Mouse (Mus musculus) cortical plate, adult 2 months (tissue): Measurements from ENCODE around the gene Picalm. TPM values are rescaled to one million over a fixed set of nuclear protein-coding genes. Genes with fewer than 3 reads are reported as not detected.
"Not testable (repeated sequence)": the region's sequence is repeated elsewhere in the genome, so short reads cannot be mapped to it uniquely, and the experiment has no call there.

ENCODE experiments used
- H3K27ac ChIP-seq: fragments of 200-500 bp; 2 replicates; pipeline ENCODE4 v1.5.1; 2012; ENCODE audit warnings: low read length, control low read depth, inconsistent platforms; ENCODE audit not compliant: insufficient read depth
- H3K4me1 ChIP-seq: fragments of 200-500 bp; 2 replicates; pipeline ENCODE4 v1.6.1; 2011; ENCODE audit warnings: low read length; ENCODE audit not compliant: control insufficient read depth, insufficient read depth
- H3K4me3 ChIP-seq: fragments of 200-500 bp; 2 replicates; pipeline ENCODE4 v1.5.1; 2011; ENCODE audit warnings: mild to moderate bottlenecking, low read length, control low read depth; ENCODE audit not compliant: insufficient read depth
- CTCF ChIP-seq: fragments of 200-500 bp; IDR thresholded peaks from 2 replicates; pipeline ENCODE4 v1.5.1; 2011; ENCODE audit warnings: mild to moderate bottlenecking, control low read depth, low read length; ENCODE audit not compliant: insufficient read depth; ENCODE audit errors: extremely low read depth
- POLR2A ChIP-seq: fragments of 200-500 bp; IDR thresholded peaks from 2 replicates; pipeline ENCODE4 v1.6.1; 2011; ENCODE audit warnings: mild to moderate bottlenecking, low read length, control low read depth; ENCODE audit not compliant: insufficient read depth; ENCODE audit errors: extremely low read depth
- polyA plus RNA-seq: library from polyadenylated mRNA; depleted of rRNA; stranded (reverse); fragments of >200 nt; gene quantifications from 2 replicates; pipeline ENCODE4 v1.2.3, GENCODE M21; 2012

Picalm gene
- polyA plus RNA-seq, 1 experiment: 123 TPM

- Histone ChIP-seq H3K4me3 (no peak overlapping the region), H3K4me1 (no peaks in the 10 kb centered on the region), H3K27ac (no peak overlapping the region)
- no peak for TF ChIP-seq POLR2A
Measured at GRCm38 (mm10) chr7:90228075-90228474, 98.1 kb downstream of the Picalm start.

DNA sequence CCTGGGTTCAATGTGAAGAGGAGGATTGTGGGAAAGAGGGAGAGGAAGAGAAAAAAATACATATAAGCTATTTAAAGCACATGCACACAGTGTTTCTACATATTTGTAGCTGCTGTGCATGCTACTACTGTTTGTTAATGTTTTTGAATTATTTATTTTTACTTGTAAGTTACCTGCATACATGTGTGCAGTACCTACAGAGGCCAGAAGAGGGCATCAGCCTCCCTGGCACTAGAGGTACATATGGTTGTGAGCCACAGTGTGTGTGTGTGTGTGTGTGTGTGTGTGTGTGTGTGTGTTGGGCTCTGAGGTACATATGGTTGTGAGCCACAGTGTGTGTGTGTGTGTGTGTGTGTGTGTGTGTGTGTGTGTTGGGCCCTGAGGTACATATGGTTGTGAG lies 98.9 kb downstream of the Picalm start:
- not testable (repeated sequence) for H3K4me1 ChIP-seq, H3K27ac ChIP-seq, H3K4me3 ChIP-seq
- TF ChIP-seq CTCF: 0 out of 2 replicates have a peak, but pooled peaks have one; percentile 8

GRCm38 (mm10) chr7:90231431-90231830 lies 101.4 kb downstream of the Picalm start:
- H3K27ac ChIP-seq: no peak overlapping the region
- no peaks in the 10 kb centered on the region for H3K4me1 ChIP-seq
- H3K4me3 ChIP-seq: no peak overlapping the region
- TF ChIP-seq POLR2A (no peak), CTCF (no peak)

- TF ChIP-seq POLR2A: no peak
- no peak for TF ChIP-seq CTCF
- Histone ChIP-seq H3K27ac (no peak overlapping the region), H3K4me1 (no peaks in the 10 kb centered on the region), H3K4me3 (no peak overlapping the region)
Measured at GRCm38 (mm10) chr7:90233921-90234320, 103.9 kb downstream of the Picalm start.

GRCm38 (mm10) chr7:90236289-90236905 lies 106.4 kb downstream of the Picalm start:
- H3K27ac ChIP-seq: no peak overlapping the region
- no peaks in the 10 kb centered on the region for H3K4me1 ChIP-seq
- no peak overlapping the region for H3K4me3 ChIP-seq
- TF ChIP-seq POLR2A (no peak), CTCF (no peak)

DNA sequence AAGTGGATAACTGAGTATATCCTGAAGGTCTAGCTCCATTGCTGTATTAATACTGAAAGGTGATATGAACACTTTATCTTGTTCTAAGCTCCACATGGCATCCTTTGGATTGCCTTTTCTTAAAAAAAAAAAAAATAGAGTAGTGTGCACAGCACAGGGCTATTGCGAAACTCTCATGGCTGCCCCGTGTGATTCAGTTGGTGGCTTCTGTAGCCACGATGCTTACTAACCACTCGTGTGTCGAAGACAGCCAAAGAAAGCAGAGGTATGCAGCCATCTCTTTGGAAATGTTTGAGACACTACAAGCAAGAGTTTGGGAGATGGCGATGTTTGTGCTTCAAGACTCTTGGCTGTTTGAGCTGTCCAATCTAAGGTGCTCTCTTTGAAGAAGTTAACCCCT lies 113.1 kb downstream of the Picalm start:
- no peak overlapping the region for H3K4me3 ChIP-seq
- H3K27ac ChIP-seq: no peak overlapping the region
- TF ChIP-seq POLR2A (no peak), CTCF (no peak)
- no peaks in the 10 kb centered on the region for H3K4me1 ChIP-seq

GRCm38 (mm10) chr7:90243643-90244042 lies 113.6 kb downstream of the Picalm start:
- TF ChIP-seq CTCF (no peak), POLR2A (no peak)
- H3K4me3 ChIP-seq: no peak overlapping the region

DNA sequence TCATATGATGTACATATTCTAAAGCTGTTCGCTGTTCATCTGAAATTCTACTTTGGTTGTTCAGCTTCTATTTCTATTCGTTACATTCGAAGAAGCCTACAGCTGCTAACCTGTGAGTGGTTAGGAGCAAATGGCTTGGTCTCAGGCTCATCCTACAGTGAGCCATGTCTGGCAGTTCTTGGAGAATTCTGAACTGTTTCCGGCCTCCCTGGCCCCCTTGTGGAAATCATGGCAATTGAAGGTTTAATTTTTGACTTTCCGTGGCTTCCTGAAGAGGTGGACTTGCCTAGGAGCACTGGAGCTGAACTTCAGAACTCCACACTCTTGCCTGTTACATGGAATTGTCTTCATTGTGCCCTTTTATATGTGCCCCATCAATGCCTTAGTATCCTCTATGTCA lies 122.9 kb downstream of the Picalm start:
- no peaks in the 10 kb centered on the region for H3K4me1 ChIP-seq
- H3K27ac ChIP-seq: no peak overlapping the region
- H3K4me3 ChIP-seq: no peak overlapping the region
- TF ChIP-seq POLR2A (no peak), CTCF (peak; percentile 28; the same call in 1 of the 2 replicates)

More at GRCm38 (mm10) chr7:90243643-90244042, 113.6 kb downstream of the Picalm start:
- Histone ChIP-seq H3K27ac (no peak overlapping the region), H3K4me1 (no peaks in the 10 kb centered on the region)

DNA sequence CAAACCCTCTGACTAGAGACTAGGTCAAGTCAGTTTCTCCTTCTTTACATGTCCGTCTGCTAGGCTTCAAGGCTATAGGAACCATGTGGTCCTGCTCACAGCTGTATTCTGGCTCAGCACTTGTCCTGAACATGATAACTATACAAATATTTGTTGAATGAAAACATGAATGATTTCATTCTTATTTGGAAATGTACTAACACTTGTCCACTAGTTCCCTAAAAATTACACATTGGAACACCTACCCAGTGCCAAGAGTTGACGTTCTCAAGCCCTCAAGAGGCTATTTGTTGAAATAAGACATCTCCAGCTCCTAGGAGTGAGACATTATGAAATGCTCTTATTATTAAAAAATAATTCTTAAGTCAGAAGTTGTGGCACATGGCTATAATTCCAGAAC lies 128.7 kb downstream of the Picalm start:
- H3K4me3 ChIP-seq: no peak overlapping the region
- no peak overlapping the region for H3K27ac ChIP-seq
- TF ChIP-seq CTCF: no peak
- TF ChIP-seq POLR2A: no peak

DNA sequence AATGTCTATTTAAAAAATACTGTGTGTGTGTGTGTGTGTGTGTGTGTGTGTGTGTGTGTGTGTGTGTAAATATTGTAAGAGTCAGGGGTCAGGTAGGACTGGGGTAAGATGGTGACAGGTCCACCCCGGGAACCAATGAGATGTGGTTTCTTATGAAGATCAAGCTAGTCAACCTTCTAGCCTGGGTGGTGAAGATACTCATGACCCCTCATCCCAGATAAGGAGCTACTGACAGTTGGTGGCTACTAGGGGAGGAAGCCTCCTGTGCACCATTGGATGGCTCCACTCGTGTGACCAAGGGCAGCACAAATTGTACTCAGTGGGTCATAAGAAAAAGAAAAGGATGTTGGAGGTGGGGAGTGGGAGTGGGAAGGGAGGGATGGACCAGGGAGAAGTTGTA lies 129.9 kb downstream of the Picalm start:
- TF ChIP-seq CTCF: no peak
- TF ChIP-seq POLR2A: no peak
- Histone ChIP-seq H3K27ac (no peak overlapping the region), H3K4me1 (no peaks in the 10 kb centered on the region), H3K4me3 (no peak overlapping the region)

More for the DNA sequence above, 128.7 kb downstream of the Picalm start:
- no peaks in the 10 kb centered on the region for H3K4me1 ChIP-seq
